In genomic region chr7:77536890-77537289, GRCm38 (mm10) we compare ENCODE assay signal across 10 mouse cellular contexts.
"Had no signal": no experiment of that assay in that cellular context is flagged by ENCODE, and none has a peak within 500 bp of the region (broad histone marks: within the 10 kb centered on the region; RNA-seq: fewer than 3 reads in every experiment).

No protein-coding gene starts in this region.

- H3K27ac ChIP-seq: kidney, embryonic 15.5 days; limb, embryonic 15.5 days; liver, embryonic 13.5 days; lung, embryonic 15.5 days had no signal

- ATAC-seq: intestine, embryonic 16.5 days; liver, postnatal 0 days had no signal

- H3K4me1 ChIP-seq: kidney, embryonic 15.5 days; limb, embryonic 15.5 days; liver, embryonic 13.5 days; lung, embryonic 15.5 days had no signal

- H3K9me3 ChIP-seq: kidney, embryonic 15.5 days; limb, embryonic 15.5 days; liver, embryonic 13.5 days; lung, embryonic 15.5 days had no signal

- H3K4me3 ChIP-seq: kidney, embryonic 15.5 days; limb, embryonic 15.5 days; liver, embryonic 13.5 days; lung, embryonic 15.5 days had no signal

- H3K9ac ChIP-seq: kidney, embryonic 15.5 days; limb, embryonic 15.5 days; liver, embryonic 13.5 days; liver, postnatal 0 days; lung, embryonic 15.5 days had no signal

- H3K36me3 ChIP-seq: kidney, embryonic 15.5 days; limb, embryonic 15.5 days; liver, embryonic 13.5 days; lung, embryonic 15.5 days had no signal

- H3K4me2 ChIP-seq: kidney, embryonic 15.5 days; limb, embryonic 15.5 days; liver, embryonic 13.5 days; lung, embryonic 15.5 days had no signal

- DNase-seq: kidney, adult 2 months; kidney, postnatal 14 days; liver, embryonic 13.5 days; liver, postnatal 0 days; right cerebral cortex, postnatal 14 days; thymus, postnatal 36 days had no signal

- H3K27me3 ChIP-seq: kidney, embryonic 15.5 days; limb, embryonic 15.5 days; liver, embryonic 13.5 days; lung, embryonic 15.5 days had no signal
